Mouse (Mus musculus): ENCODE data around the gene Adamtsl1.

GRCm38 (mm10) chr4:85740478-85740877, 226.5 kb downstream of the Adamtsl1 start:
- no peak for TF ChIP-seq POLR2A (IDR thresholded peaks at IDR 0.05; ENCODE audit: control insufficient read depth, extremely low read depth, insufficient read depth, low read length, poor library complexity)
- TF ChIP-seq CTCF (IDR thresholded peaks at IDR 0.05; ENCODE audit: borderline replicate concordance, control insufficient read depth, extremely low read depth, insufficient read depth, low read length, poor library complexity), result no peak

Measured in thymus, adult 2 months (tissue).